Mouse (Mus musculus) layer of hippocampus, postnatal 14 days (tissue): Measurements from ENCODE around the gene Ugt8a. TPM values are rescaled to one million over a fixed set of nuclear protein-coding genes. Genes with fewer than 3 reads are reported as not detected.

Experiments
- DNase-seq, 2 experiments: peaks; one replicate each; pipeline ENCODE4 v3.0.0; 2021 to 2022; ENCODE audit warnings: low spot score in 2 of 2, mixed read lengths in 1 of 2
- total RNA-seq, 2 experiments: library from RNA; stranded (reverse); gene quantifications; 2 replicates each; pipeline ENCODE4 v1.2.3; 2021

The Ugt8a gene
- total RNA-seq, 2 experiments from 2014 or later = 71.2 to 72.3 TPM

- DNase-seq = no peak
These were observed 64.0 kb downstream of the Ugt8a start for GRCm38 (mm10) chr3:125874371-125874770.

- DNase-seq = no peak
These were observed 68.5 kb downstream of the Ugt8a start for GRCm38 (mm10) chr3:125869873-125870272.

- DNase-seq = peak in 1 of 2 experiments; percentile 7
These were observed 76.8 kb downstream of the Ugt8a start for GRCm38 (mm10) chr3:125861601-125862000.

- DNase-seq = peak in 1 of 2 experiments; percentile 67
These were observed 89.1 kb downstream of the Ugt8a start for GRCm38 (mm10) chr3:125849163-125849872.

- no peak for DNase-seq
These were observed 110.4 kb downstream of the Ugt8a start for GRCm38 (mm10) chr3:125828051-125828450.

GRCm38 (mm10) chr3:125827256-125827655 is 111.2 kb downstream of the Ugt8a start:
- DNase-seq = peak in 1 of 2 experiments; percentile 30

GRCm38 (mm10) chr3:125819741-125820140 is 118.7 kb downstream of the Ugt8a start:
- DNase-seq = no peak
